Mouse (Mus musculus) cerebellum, adult 2 months (tissue): Measurements from ENCODE around the gene Srrm3. TPM values are rescaled to one million over a fixed set of nuclear protein-coding genes. Genes with fewer than 3 reads are reported as not detected.

Source experiments
- DNase-seq, 2 experiments: peaks; one replicate each; pipeline ENCODE4 v3.0.0; 2021
- H3K27ac ChIP-seq: fragments of 200-500 bp; 2 replicates; pipeline ENCODE4 v1.5.1; 2012; ENCODE audit warnings: low read length, control low read depth, inconsistent platforms; ENCODE audit not compliant: insufficient read depth
- H3K27me3 ChIP-seq: fragments of 200-500 bp; 2 replicates; pipeline ENCODE4 v1.6.1; 2012; ENCODE audit warnings: inconsistent platforms, mild to moderate bottlenecking, low read length, moderate library complexity; ENCODE audit not compliant: control insufficient read depth, insufficient read depth
- H3K4me1 ChIP-seq: fragments of 200-500 bp; 2 replicates; pipeline ENCODE4 v1.6.1; 2011; ENCODE audit warnings: low read length; ENCODE audit not compliant: control insufficient read depth, insufficient read depth
- H3K4me3 ChIP-seq: fragments of 200-500 bp; replicated peaks from 2 replicates; pipeline ENCODE3; 2011; ENCODE audit warnings: mild to moderate bottlenecking, low read depth, low read length, control low read depth; ENCODE audit not compliant: insufficient read depth
- CTCF ChIP-seq: fragments of 200-500 bp; IDR thresholded peaks from 2 replicates; pipeline ENCODE4 v1.5.1; 2011; ENCODE audit warnings: low read depth, mild to moderate bottlenecking, control low read depth, low read length, moderate library complexity, borderline replicate concordance; ENCODE audit not compliant: insufficient read depth
- POLR2A ChIP-seq: fragments of 200-500 bp; IDR thresholded peaks from 2 replicates; pipeline ENCODE4 v1.6.1; 2011; ENCODE audit warnings: low read length, control low read depth, borderline replicate concordance; ENCODE audit not compliant: insufficient read depth
- WGBS: fragments of 180-500 bp; shearing (Covaris S2); methylation state at CpG from one replicate; pipeline ENCODE4 v1.1.7; 2018; 5-methylcytosine and 5-hydroxymethylcytosine counted together
- polyA plus RNA-seq: library from polyadenylated mRNA; depleted of rRNA; stranded (reverse); fragments of >200 nt; gene quantifications from 2 replicates; pipeline ENCODE4 v1.2.3, GENCODE M21; 2012

The Srrm3 gene
- polyA plus RNA-seq, 1 experiment, result 123 TPM

- Histone ChIP-seq H3K4me1 (peaks cover 11% of the 10 kb centered on the region; the same call in 1 of the 2 replicates), H3K27ac (peak within 1 kb of the TSS; percentile 94), H3K4me3 (peak within 1 kb of the TSS; percentile 95), H3K27me3 (no peaks in the 10 kb centered on the region)
- peak; percentile 99 for TF ChIP-seq POLR2A
- no peak for TF ChIP-seq CTCF
- DNase-seq, result peak; percentile 99 to 100
- WGBS, result under 1% methylated on average over 70 of the region's 70 CpGs
Observed at GRCm38 (mm10) chr5:135778471-135779445, 27.9 kb upstream of the Srrm3 start, which contains the start of gene Mdh2. Mdh2 (plus strand) TSS chr5:135778480.

DNA sequence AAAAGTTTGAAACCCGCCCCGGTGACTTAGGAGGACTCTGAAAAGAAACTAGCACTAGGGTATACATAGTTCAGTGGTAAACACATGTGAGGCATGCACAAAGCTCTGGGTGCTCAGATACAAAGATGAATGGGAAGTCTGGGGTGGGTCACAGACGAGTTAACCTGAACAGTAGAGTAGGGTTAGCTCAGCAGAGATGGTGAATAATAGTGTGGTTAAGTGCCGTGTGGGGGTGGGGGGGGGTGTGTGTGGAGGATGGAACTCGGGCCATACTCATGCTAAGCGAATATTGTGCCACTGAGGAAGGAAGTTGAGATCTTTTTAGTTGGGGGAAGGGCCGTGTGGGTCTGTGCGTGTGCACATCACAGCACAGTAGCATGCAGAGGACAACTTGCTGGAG, 26.4 kb upstream of the Srrm3 start:
- DNase-seq, result no peak
- 61% methylated on average over 8 of the region's 8 CpGs for WGBS
- Histone ChIP-seq H3K4me1 (peaks cover 11% of the 10 kb centered on the region; the same call in 1 of the 2 replicates), H3K4me3 (peak overlapping the region; percentile 8), H3K27ac (no peak overlapping the region), H3K27me3 (no peaks in the 10 kb centered on the region)
- TF ChIP-seq POLR2A, result no peak
- no peak for TF ChIP-seq CTCF

DNA sequence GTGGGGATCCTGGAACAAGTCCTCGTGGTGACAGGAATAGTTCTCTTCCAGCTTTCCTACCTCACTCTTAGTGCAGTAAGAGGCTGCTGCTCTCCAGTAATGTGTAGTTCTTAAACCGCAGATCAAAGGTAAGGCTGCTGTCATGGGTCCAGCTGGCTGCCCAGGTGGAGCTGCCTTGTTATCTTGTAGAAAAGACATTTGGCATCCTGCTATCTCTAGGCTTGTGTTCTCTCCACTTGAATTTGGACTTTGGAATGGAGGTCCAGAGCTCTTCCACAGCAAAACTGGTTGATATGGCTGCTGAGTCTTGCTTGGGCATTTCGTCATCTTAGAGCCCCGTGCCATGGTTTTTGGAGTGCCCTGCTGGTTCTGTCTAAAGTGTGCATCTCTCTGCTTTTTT, 23.8 kb upstream of the Srrm3 start:
- H3K27ac ChIP-seq, result no peak overlapping the region
- H3K27me3 ChIP-seq, result no peaks in the 10 kb centered on the region
- 76% methylated on average over 4 of the region's 4 CpGs for WGBS
- TF ChIP-seq CTCF (no peak), POLR2A (no peak)
- H3K4me3 ChIP-seq, result no peak overlapping the region
- peaks cover 11% of the 10 kb centered on the region; the same call in 1 of the 2 replicates for H3K4me1 ChIP-seq
- no peak for DNase-seq

- peak; percentile 89 to 96 for DNase-seq
- Histone ChIP-seq H3K27me3 (no peaks in the 10 kb centered on the region), H3K27ac (0 out of 2 replicates have a peak overlapping the region, but pooled peaks have one; percentile 9), H3K4me1 (peaks cover 9% of the 10 kb centered on the region; the same call in 1 of the 2 replicates), H3K4me3 (no peak overlapping the region)
- 12% methylated on average over 20 of the region's 20 CpGs for WGBS
- no peak for TF ChIP-seq POLR2A
- TF ChIP-seq CTCF, result peak; percentile 99
Observed at GRCm38 (mm10) chr5:135793996-135794858, 12.5 kb upstream of the Srrm3 start.

DNA sequence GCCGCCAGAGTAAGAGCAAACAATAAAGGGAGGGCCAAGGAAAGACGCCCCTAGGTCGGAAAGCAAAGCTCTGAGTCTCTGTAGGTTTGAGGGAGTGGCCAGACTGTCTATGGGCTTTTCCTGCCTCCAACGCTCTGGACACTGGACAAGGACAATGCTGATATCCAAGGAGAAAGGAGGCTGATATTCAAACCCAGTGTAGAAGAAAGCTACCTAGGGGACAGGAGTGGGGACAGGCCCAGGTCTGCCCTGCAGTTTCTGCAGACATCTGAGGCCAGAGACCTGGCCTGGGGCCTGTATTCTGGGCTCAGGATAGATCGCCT, 11.9 kb upstream of the Srrm3 start:
- TF ChIP-seq POLR2A (no peak), CTCF (no peak)
- H3K4me3 ChIP-seq, result no peak overlapping the region
- peak overlapping the region; percentile 9 for H3K27ac ChIP-seq
- peaks cover 9% of the 10 kb centered on the region; the same call in 1 of the 2 replicates for H3K4me1 ChIP-seq
- H3K27me3 ChIP-seq, result no peaks in the 10 kb centered on the region
- DNase-seq, result no peak
- WGBS, result 4% methylated on average over 5 of the region's 5 CpGs

DNA sequence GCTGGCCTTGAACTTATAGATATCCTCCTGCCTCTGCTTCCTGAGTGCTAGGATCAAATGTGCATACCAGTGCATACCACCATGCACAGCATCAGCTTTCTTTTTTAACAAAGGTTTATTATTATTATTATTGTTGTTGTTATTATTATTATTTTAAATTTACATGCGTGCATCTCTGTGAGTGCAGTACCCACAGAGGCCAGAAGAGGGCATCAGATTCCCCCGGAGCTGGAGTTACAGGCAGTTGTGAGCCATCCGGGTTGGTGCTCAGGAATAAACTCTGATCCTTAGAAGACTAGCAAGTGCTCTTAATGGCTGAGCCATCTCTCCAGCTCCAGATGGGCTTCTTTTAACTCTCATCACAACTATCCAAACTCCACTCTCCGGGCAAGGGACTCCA, 6.9 kb upstream of the Srrm3 start:
- no peak for DNase-seq
- TF ChIP-seq POLR2A (no peak), CTCF (peak; percentile 51; the same call in 1 of the 2 replicates)
- WGBS, result 56% methylated on average over 4 of the region's 4 CpGs
- Histone ChIP-seq H3K27ac (no peak overlapping the region), H3K4me1 (peaks cover 30% of the 10 kb centered on the region), H3K27me3 (no peaks in the 10 kb centered on the region), H3K4me3 (no peak overlapping the region)

- TF ChIP-seq CTCF, result no peak
- no peak for TF ChIP-seq POLR2A
- WGBS, result 1% methylated on average over 6 of the region's 6 CpGs
- Histone ChIP-seq H3K4me1 (peaks cover 32% of the 10 kb centered on the region), H3K27ac (no peak overlapping the region), H3K4me3 (no peak overlapping the region), H3K27me3 (no peaks in the 10 kb centered on the region)
- DNase-seq, result peak; percentile 58 to 62
Observed at GRCm38 (mm10) chr5:135800927-135801326, 5.8 kb upstream of the Srrm3 start.
